Mouse (Mus musculus): ENCODE data around the gene Tubb4b.

GRCm38 (mm10) chr2:25186575-25186930 lies 37.9 kb downstream of the Tubb4b start:
- TF ChIP-seq POLR2A (IDR thresholded peaks at IDR 0.05; ENCODE audit: insufficient read length, low read depth) (no peak), POLR2AphosphoS2 (IDR thresholded peaks at IDR 0.05; ENCODE audit: insufficient read length, low read depth) (no peak), MAX (IDR thresholded peaks at IDR 0.05; ENCODE audit: low read depth) (no peak), CEBPB (IDR thresholded peaks at IDR 0.05; ENCODE audit: insufficient read depth, poor library complexity, severe bottlenecking) (no peak), MYOG (IDR thresholded peaks at IDR 0.05; ENCODE audit: control insufficient read depth in 1 of 3, insufficient read depth in 1 of 3, insufficient read length in 2 of 3, low read depth in 2 of 3) (no peak), E2F4 (IDR thresholded peaks at IDR 0.05; ENCODE audit: insufficient read depth) (no peak), TCF12 (IDR thresholded peaks at IDR 0.05; ENCODE audit: insufficient read depth, poor library complexity, severe bottlenecking) (no peak), MYOD1 (IDR thresholded peaks at IDR 0.05; ENCODE audit: control insufficient read depth in 1 of 3, insufficient read length in 2 of 3, low read depth in 2 of 3) (no peak), REST (IDR thresholded peaks at IDR 0.05; ENCODE audit: insufficient read depth, insufficient read length) (no peak), USF1 (IDR thresholded peaks at IDR 0.05; ENCODE audit: low read depth) (no peak)

All from myocyte (in vitro differentiated cells).